Mouse (Mus musculus) lung, embryonic 15.5 days (tissue): ENCODE measurements around the gene P2rx5. TPM values are rescaled to one million over a fixed set of nuclear protein-coding genes. Genes with fewer than 3 reads are reported as not detected.

Source experiments
- ATAC-seq: fragments of 200-750 bp; cut with Nextera tagmentation; 2 replicates; pipeline ENCODE4 v1.8.0; 2017; ENCODE audit warnings: moderate number of reproducible peaks, borderline replicate concordance; ENCODE audit not compliant: low FRiP score, low TSS enrichment; ENCODE audit errors: extremely low read depth
- H3K27ac ChIP-seq: fragments of 300-500 bp; sonication (generic); 2 replicates; pipeline ENCODE4 v1.5.1; 2015; ENCODE audit warnings: moderate library complexity, mild to moderate bottlenecking, inconsistent platforms
- H3K27me3 ChIP-seq: fragments of 300-500 bp; sonication (generic); 2 replicates; pipeline ENCODE4 v1.6.1; 2015; ENCODE audit warnings: inconsistent platforms
- H3K36me3 ChIP-seq: fragments of 300-500 bp; sonication (generic); 2 replicates; pipeline ENCODE4 v1.6.1; 2015; ENCODE audit warnings: inconsistent platforms
- H3K4me1 ChIP-seq: fragments of 300-500 bp; sonication (generic); 2 replicates; pipeline ENCODE4 v1.6.1; 2015; ENCODE audit warnings: inconsistent platforms
- H3K4me2 ChIP-seq: fragments of 300-500 bp; sonication (generic); 2 replicates; pipeline ENCODE4 v1.6.1; 2015; ENCODE audit warnings: inconsistent platforms, mild to moderate bottlenecking, moderate library complexity
- H3K4me3 ChIP-seq: fragments of 300-500 bp; sonication (generic); 2 replicates; pipeline ENCODE4 v1.5.1; 2015; ENCODE audit warnings: mild to moderate bottlenecking, inconsistent platforms
- H3K9ac ChIP-seq: fragments of 300-500 bp; sonication (generic); 2 replicates; pipeline ENCODE4 v1.6.1; 2015; ENCODE audit warnings: inconsistent platforms
- H3K9me3 ChIP-seq: fragments of 300-500 bp; sonication (generic); 2 replicates; pipeline ENCODE4 v1.6.1; 2016; ENCODE audit warnings: inconsistent platforms
- WGBS: fragments of 180-500 bp; shearing (Covaris S2); methylation state at CpG from one replicate; pipeline ENCODE4 v1.1.7; 2015; 5-methylcytosine and 5-hydroxymethylcytosine counted together
- polyA plus RNA-seq: library from polyadenylated mRNA; unstranded; fragments of >200 nt; fragmentation: Nextera tagmentation; extraction: Ambion mirVana; gene quantifications from 2 replicates; pipeline ENCODE4 v1.2.1, GENCODE M21; 2015

P2rx5 gene
- polyA plus RNA-seq, 1 experiment from 2014 or later = 0.21 TPM

DNA sequence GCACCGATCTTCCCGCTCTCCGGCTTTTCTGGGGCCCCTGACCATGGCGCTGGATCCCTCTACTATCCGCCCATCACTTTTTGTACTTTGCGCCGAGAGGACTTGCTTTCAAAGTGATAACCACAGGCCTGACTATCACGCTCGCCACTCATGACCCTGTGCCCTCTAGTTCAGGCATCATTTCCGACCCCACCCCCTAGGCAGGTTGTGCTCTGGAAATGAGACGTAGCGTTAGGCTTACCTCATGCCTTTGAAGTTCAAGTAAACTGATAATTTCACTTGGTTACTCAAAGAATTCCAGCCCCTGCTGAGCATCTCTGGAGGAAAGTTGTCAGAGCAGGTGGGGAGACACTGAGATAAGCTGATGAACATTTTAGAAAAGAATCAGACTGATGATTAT, 39.7 kb downstream of the P2rx5 start:
- ATAC-seq = no peak
- Histone ChIP-seq H3K9ac (peak overlapping the region; percentile 68), H3K4me2 (peak overlapping the region; percentile 98), H3K27ac (no peak overlapping the region), H3K27me3 (no peaks in the 10 kb centered on the region), H3K4me3 (peak overlapping the region; percentile 72), H3K36me3 (no peaks in the 10 kb centered on the region), H3K9me3 (no peaks in the 10 kb centered on the region), H3K4me1 (peaks cover 15% of the 10 kb centered on the region)
- 6% methylated on average over 12 of the region's 12 CpGs for WGBS

DNA sequence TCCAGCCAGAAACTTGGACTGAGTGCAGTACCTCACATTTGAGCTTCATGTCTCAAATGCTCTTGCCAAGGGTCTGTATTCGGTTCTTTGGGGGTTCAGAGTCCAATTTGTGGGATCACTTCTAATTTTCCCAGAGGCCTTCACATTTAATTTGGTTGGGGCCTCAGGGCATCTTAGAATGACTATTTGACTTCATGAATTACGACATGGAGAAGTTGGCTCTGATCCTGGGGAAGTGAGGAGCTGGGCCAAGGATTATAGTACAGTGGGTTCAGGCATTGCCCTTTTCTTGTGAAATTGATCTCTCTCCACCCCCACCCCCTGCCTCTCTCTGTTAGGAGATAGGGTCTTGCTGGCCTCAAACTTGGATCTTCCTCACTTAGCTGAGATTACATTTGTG, 40.8 kb downstream of the P2rx5 start:
- WGBS = 55% methylated on average over 2 of the region's 2 CpGs

DNA sequence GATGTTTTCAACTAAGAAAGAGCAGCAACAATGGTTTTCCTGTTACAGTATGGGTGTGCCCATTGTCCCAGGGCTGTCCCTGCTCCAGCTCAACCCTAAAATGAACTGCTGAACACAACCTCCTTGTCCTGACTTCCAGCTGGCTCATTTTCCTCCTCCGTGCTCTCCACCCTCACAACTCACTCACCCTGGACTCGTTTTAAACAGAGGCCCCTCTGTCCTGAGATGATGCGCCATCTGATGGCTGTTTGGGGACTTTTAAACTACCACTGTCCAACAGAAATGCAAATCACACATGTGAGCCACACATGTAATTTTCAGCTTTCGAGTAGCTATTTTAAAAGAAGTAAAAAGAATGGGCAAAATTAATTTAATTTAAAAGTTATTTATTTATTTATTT, 41.4 kb downstream of the P2rx5 start:
- no peak overlapping the region for H3K4me3 ChIP-seq
- no peak overlapping the region for H3K9ac ChIP-seq
- H3K4me2 ChIP-seq = no peak overlapping the region
- WGBS = 27% methylated on average over 4 of the region's 4 CpGs
- no peaks in the 10 kb centered on the region for H3K36me3 ChIP-seq
- no peaks in the 10 kb centered on the region for H3K9me3 ChIP-seq
- H3K27me3 ChIP-seq = no peaks in the 10 kb centered on the region
- ATAC-seq = no peak
- 0 out of 2 replicates have a peak overlapping the region, but pooled peaks have one; percentile 38 for H3K27ac ChIP-seq
- peaks cover 15% of the 10 kb centered on the region for H3K4me1 ChIP-seq

More for the DNA sequence above, 40.8 kb downstream of the P2rx5 start:
- H3K4me3 ChIP-seq = no peak overlapping the region
- H3K9ac ChIP-seq = no peak overlapping the region
- no peak overlapping the region for H3K4me2 ChIP-seq
- H3K27ac ChIP-seq = 0 out of 2 replicates have a peak overlapping the region, but pooled peaks have one; percentile 38
- H3K9me3 ChIP-seq = no peaks in the 10 kb centered on the region
- no peaks in the 10 kb centered on the region for H3K36me3 ChIP-seq
- peaks cover 15% of the 10 kb centered on the region for H3K4me1 ChIP-seq
- no peaks in the 10 kb centered on the region for H3K27me3 ChIP-seq
- no peak for ATAC-seq

DNA sequence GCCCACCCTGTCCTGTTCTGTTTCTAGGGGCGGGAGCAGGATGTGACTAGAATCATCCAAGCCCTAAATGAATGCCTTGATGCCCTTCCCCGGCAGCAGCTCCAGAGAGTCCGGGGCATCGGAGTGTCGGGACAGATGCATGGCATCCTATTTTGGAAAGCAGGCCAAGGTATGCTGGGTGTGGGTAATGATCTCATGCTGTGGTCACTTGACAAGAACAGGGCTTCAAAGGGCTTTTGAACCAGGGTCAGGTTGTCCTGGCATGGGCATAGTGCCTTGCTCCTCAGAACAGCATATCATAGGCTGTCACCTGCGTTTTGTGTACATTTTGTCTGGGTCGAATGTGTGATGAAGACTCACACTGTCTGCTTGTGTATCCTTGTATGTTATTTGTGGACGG, 43.7 kb downstream of the P2rx5 start:
- H3K4me2 ChIP-seq = no peak overlapping the region
- 79% methylated on average over 8 of the region's 8 CpGs for WGBS

DNA sequence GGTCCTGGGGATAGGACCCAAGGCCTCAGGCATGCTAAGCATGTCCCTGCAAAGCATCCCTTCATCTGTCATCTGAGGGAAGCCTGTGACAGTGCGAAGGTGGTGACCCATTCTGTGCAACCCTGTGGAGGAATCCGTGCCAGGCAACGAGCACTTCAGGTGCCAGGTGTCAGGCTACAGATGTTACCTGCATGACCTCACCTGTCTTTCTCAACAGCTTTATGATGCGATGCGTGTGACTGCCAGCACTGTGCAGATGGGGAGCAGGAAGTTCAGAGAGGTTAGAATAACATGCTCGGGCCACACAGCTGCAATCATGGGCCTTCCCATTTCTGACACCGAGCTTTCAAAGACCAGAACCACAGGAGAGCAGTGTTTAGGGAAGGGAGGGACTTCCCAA, 45.0 kb downstream of the P2rx5 start:
- Histone ChIP-seq H3K27ac (no peak overlapping the region), H3K4me1 (no peaks in the 10 kb centered on the region), H3K4me2 (no peak overlapping the region), H3K4me3 (no peak overlapping the region), H3K36me3 (no peaks in the 10 kb centered on the region), H3K27me3 (no peaks in the 10 kb centered on the region), H3K9me3 (no peaks in the 10 kb centered on the region), H3K9ac (no peak overlapping the region)
- 55% methylated on average over 7 of the region's 7 CpGs for WGBS
- ATAC-seq = no peak

More for the DNA sequence above, 43.7 kb downstream of the P2rx5 start:
- H3K27ac ChIP-seq = no peak overlapping the region
- H3K4me1 ChIP-seq = peaks cover 7% of the 10 kb centered on the region
- ATAC-seq = no peak
- no peak overlapping the region for H3K4me3 ChIP-seq
- H3K9ac ChIP-seq = no peak overlapping the region
- H3K27me3 ChIP-seq = no peaks in the 10 kb centered on the region
- H3K36me3 ChIP-seq = no peaks in the 10 kb centered on the region
- no peaks in the 10 kb centered on the region for H3K9me3 ChIP-seq

DNA sequence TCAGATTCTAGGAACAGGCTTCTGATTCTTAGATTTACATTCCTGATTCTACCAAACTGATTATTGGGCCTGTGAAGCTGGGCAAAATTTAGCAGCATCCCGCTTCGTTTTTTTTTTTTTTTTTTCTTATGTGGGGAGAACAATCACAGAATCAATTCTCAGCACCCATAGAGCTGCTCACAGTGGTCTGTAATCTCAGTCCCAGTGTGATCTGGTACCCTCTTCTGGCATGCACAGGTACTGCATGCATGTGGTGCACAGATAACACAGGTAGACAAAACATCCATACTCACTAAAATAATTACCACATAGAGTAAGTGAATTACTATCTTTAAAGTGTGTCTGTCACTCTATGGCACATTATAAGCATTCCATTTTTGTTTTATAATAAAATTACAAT, 47.4 kb downstream of the P2rx5 start:
- WGBS = 63% methylated on average over 2 of the region's 2 CpGs
- H3K4me2 ChIP-seq = no peak overlapping the region
- H3K36me3 ChIP-seq = no peaks in the 10 kb centered on the region
- no peaks in the 10 kb centered on the region for H3K9me3 ChIP-seq
- H3K27ac ChIP-seq = no peak overlapping the region
- ATAC-seq = no peak
- no peaks in the 10 kb centered on the region for H3K4me1 ChIP-seq
- no peaks in the 10 kb centered on the region for H3K27me3 ChIP-seq
- H3K9ac ChIP-seq = no peak overlapping the region
- no peak overlapping the region for H3K4me3 ChIP-seq

DNA sequence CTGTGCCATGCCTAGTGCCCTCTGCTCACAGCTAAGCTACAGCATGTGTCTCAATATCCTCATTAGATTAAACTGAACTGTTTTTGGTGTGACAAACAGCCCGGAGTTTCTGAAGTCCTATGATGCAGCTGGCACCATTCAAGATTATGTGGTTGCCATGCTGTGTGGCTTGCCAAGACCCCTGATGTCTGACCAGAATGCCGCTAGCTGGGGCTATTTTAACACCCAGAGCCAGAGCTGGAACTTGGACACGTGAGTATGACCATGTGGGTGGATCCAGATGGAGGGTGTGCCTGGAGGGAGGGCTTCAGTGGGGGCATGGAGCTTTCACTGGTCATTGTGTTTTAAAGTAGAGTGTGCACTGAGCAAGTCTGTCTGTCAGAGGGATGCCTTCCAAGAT, 53.7 kb downstream of the P2rx5 start:
- H3K27me3 ChIP-seq = no peaks in the 10 kb centered on the region
- WGBS = 56% methylated on average over 3 of the region's 3 CpGs
- H3K27ac ChIP-seq = no peak overlapping the region
- no peaks in the 10 kb centered on the region for H3K36me3 ChIP-seq
- H3K9ac ChIP-seq = no peak overlapping the region
- H3K4me1 ChIP-seq = no peaks in the 10 kb centered on the region
- H3K4me2 ChIP-seq = no peak overlapping the region
- H3K9me3 ChIP-seq = no peaks in the 10 kb centered on the region
- ATAC-seq = no peak
- no peak overlapping the region for H3K4me3 ChIP-seq

DNA sequence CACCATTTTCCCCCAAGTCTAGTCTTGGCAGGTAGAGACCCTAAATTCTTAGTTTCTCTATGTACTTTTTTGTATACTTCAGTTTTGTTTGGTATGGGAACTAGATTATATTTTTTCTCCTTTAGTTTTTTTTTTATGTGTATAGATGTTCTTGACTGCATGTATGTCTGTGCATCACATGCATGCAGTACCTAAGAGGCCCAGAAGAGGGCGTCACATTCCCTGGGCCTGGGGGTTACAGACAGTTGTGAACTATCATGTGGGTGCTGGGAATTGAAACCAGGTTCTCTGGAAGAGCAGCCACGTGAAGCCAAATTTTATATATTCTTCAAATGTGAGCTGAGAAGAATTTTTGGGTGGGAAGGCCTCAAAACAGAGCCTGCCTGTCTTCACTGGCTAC, 59.5 kb downstream of the P2rx5 start:
- no peak overlapping the region for H3K4me3 ChIP-seq
- no peak overlapping the region for H3K4me2 ChIP-seq
- no peak overlapping the region for H3K9ac ChIP-seq
- H3K36me3 ChIP-seq = no peaks in the 10 kb centered on the region
- no peak for ATAC-seq
- H3K4me1 ChIP-seq = no peaks in the 10 kb centered on the region
- H3K27me3 ChIP-seq = no peaks in the 10 kb centered on the region
- no peaks in the 10 kb centered on the region for H3K9me3 ChIP-seq
- WGBS = 53% methylated on average over 2 of the region's 2 CpGs
- no peak overlapping the region for H3K27ac ChIP-seq

DNA sequence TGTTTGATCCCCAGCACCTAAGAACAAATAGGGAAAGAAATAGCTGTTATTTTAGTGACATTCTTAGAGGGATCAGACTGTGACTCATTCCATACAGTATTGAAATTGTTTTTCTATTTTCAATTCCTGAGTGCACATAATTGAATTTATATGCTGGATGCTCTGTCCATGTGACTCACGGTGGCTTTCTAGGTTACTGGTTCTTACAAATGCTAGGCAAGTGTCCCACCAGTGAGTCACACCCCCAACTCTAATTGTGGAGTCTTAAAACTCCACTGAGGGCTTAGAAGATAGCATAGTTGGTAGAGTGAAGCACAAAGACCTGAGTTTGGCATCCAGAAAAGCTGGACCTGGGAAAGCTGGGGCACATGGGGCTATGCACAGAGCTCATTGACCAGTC, 60.4 kb downstream of the P2rx5 start:
- Histone ChIP-seq H3K4me3 (no peak overlapping the region), H3K27ac (no peak overlapping the region), H3K4me2 (no peak overlapping the region), H3K4me1 (no peaks in the 10 kb centered on the region), H3K36me3 (no peaks in the 10 kb centered on the region), H3K9ac (no peak overlapping the region), H3K27me3 (no peaks in the 10 kb centered on the region), H3K9me3 (no peaks in the 10 kb centered on the region)
- no peak for ATAC-seq
- WGBS = 97% methylated on average over 1 of the region's 1 CpGs

Other genes starting within 250 kb of the P2rx5 start
- 13.9 and 16.2 TPM in 2 replicates for gene Atp2a3, start 199.3 kb upstream of the P2rx5 start, polyA plus RNA-seq
- gene P2rx1, start 161.3 kb upstream of the P2rx5 start, polyA plus RNA-seq = 1.6 and 2.2 TPM in 2 replicates
- gene Camkk1, start 141.4 kb upstream of the P2rx5 start, polyA plus RNA-seq = 7.7 and 7.8 TPM in 2 replicates
- gene Ncbp3, start 112.6 kb upstream of the P2rx5 start, polyA plus RNA-seq = 11.0 and 12.5 TPM in 2 replicates
- gene Itgae, start 69.8 kb upstream of the P2rx5 start, polyA plus RNA-seq = 0.44 and 1.2 TPM in 2 replicates
- 20.7 and 21.0 TPM in 2 replicates for gene Haspin, start 22.1 kb upstream of the P2rx5 start, polyA plus RNA-seq
- gene Emc6, start 16.6 kb downstream of the P2rx5 start, polyA plus RNA-seq = 119 and 126 TPM in 2 replicates
- gene Tax1bp3, start 16.7 kb downstream of the P2rx5 start, polyA plus RNA-seq = 270 and 276 TPM in 2 replicates
- gene Ctns, start 38.6 kb downstream of the P2rx5 start, polyA plus RNA-seq = 12.8 and 13.5 TPM in 2 replicates
- 1.6 TPM in 2 replicates for gene Shpk, start 39.0 kb downstream of the P2rx5 start, polyA plus RNA-seq
- 0.09 TPM in 1 of 2 replicates, not detected in the other for gene Trpv1, start 73.9 kb downstream of the P2rx5 start, polyA plus RNA-seq
- gene Trpv3, start 107.0 kb downstream of the P2rx5 start, polyA plus RNA-seq = 0.03 and 0.10 TPM in 2 replicates
- gene Aspa, start 169.2 kb downstream of the P2rx5 start, polyA plus RNA-seq = 1.3 and 1.4 TPM in 2 replicates
- gene Gm49340, start 169.3 kb downstream of the P2rx5 start, polyA plus RNA-seq = 0.05 TPM in 1 of 2 replicates, not detected in the other
- gene Spata22, start 169.3 kb downstream of the P2rx5 start, polyA plus RNA-seq = not detected in 2 replicates
- gene Olfr20, start 190.4 kb downstream of the P2rx5 start, polyA plus RNA-seq = not detected in 2 replicates
- not detected in 2 replicates for gene Olfr376, start 210.8 kb downstream of the P2rx5 start, polyA plus RNA-seq
- gene Olfr1, start 239.2 kb downstream of the P2rx5 start, polyA plus RNA-seq = not detected in 2 replicates